Mouse (Mus musculus) liver, adult (tissue): ENCODE data around the gene Snap23.

Source experiments
- GATA4 ChIP-seq: IDR thresholded peaks from 2 replicates; pipeline ENCODE4 v1.6.1; 2014; ENCODE audit warnings: mild to moderate bottlenecking, low read length; ENCODE audit not compliant: insufficient replicate concordance

The Snap23 gene

GRCm38 (mm10) chr2:120575978-120576377 is 8.5 kb downstream of the Snap23 start:
- TF ChIP-seq GATA4, result peak; percentile 40; the same call in 1 of the 2 replicates

DNA sequence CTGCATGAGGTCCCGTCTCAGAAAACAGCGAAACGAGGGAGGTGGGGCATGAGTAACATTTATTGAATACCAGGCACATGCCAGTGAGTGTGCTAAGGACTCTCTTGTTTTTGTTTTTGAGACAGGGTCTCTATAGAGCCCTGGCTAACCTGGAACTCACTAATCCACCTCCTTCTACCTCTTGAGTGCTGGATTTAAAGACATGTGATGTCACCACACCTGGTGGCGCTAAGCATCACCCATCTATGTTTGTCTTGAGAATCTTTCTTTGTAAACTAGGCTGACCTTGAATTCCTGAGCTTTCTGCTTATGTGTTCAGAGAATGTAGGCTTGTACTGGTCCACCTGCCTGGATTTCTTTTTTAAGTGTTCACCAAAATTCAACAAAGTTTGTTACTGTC is 10.3 kb downstream of the Snap23 start:
- no peak for TF ChIP-seq GATA4

DNA sequence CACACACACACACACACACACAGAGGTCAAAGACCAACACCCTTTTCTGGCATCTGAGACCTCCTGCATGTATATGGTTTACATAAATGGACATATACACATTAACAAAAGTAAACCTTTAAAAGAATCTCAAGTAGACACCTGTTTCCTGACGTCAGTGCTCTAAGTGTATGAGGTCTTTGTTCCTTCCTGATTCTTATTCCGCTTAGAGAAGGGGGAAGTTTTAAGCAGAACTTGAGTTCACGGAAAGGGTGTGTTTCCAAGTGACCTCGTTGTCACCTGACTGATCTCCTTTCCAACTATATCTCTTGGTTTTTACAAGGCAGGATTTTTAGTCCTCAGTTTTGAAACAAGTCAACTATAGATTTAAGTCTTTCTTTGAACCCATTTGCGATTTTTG is 10.8 kb downstream of the Snap23 start:
- no peak for TF ChIP-seq GATA4

DNA sequence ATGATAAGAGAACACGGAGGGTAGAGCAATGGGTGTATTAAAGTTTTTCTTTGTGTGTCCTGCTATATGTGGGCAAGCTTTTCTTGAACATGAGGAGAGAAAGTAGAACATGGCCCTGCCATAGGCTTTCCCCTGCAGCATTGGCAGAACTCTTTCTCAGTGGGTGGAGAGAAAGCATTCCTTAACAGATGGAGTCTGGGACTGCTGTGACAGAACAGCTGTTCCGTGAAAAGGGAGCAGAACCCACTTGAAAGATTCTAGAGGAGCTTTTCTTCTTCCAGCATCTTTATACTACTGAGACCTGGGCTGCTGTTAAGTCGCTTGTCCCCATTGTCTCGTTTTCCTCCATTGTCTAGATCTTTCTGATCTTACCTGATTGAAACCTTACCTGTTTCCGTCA is 22.3 kb downstream of the Snap23 start:
- TF ChIP-seq GATA4, result no peak

DNA sequence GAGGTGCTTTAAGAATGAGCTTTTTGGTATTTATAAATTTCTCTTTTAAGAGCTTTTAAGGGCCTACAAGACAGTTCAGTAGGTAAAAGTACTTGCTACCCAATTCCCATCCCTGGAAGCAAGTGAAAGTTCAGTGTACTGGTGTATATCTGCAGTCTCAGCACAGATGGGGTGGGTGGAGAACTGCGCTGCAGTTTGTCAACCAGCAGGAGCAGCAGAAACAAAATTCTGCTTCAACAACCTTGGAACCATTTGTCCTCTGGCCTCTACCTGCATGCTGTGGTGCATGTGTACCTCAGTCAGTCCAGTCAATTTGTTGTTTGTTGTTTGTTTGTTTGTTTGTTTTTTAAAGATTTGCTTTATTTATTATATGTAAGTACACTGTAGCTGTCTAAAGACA is 24.8 kb downstream of the Snap23 start:
- no peak for TF ChIP-seq GATA4

DNA sequence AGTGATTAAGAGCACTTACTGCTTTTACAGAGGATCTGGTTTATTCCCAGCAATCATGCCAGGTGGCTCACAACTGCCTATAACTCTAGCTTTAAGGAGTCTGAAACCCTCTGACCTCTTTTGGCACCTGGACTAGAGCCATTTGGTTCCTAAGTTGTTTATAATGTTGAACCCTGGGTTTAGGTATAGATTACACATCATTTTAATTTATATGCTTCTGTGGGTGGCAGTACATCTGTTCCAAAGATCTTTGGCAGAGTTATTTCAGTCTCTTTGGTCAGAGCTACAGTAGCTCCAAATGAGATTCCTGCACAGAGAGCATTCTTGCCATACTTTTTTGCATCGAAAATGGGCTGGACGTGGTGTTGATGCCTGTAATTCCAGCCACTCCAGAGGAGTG is 30.3 kb downstream of the Snap23 start:
- TF ChIP-seq GATA4, result no peak

DNA sequence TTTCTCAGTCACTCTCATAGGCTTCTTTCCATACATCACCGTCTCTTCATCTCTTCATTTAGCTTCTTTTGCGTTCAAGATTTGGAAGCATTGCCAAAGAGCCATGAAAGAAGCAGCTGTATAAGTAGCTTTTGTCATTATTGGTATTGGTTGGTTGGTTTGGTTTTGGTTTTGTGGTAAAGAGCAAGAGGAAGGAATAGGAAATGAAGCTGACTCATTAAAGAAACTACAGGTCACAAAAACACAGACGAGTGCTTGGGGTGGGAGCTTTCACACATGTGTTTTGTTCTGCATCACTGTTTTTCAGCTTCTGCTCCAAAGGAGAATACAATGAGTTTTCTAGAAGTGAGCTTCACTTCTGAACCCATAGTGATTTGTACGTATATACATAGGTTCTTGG is 32.0 kb downstream of the Snap23 start:
- no peak for TF ChIP-seq GATA4

DNA sequence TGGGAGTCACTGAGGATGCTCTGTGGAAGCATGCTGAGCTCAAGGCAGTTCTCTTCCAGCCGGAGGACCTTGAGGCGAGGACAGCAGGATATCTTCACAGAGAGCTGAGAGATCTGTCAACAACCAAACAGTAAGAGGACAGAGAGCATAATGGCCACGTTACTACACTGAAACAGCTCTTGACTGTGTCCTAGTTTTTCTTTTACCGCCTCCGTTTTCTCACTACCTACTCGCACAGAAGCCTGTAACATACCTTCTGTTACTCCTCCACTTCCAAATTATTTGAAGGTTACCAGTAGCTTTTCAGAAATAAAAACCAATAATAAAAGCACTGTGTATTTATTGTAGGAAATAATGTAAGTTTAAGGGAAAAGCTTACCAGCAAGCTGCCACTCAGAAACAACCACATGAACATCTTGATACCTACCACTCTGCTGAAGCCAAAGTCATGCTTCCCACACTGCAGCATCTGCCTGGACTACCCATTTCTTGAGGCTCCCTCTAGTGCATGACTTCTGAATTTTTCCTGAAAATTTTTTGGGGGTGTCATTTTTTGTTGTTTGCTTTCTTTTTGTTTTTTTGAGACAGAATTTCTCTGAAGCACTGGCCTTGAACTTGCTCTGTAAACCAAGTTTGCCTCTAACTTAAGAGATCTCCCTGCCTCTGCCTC is 38.7 kb downstream of the Snap23 start:
- no peak for TF ChIP-seq GATA4

DNA sequence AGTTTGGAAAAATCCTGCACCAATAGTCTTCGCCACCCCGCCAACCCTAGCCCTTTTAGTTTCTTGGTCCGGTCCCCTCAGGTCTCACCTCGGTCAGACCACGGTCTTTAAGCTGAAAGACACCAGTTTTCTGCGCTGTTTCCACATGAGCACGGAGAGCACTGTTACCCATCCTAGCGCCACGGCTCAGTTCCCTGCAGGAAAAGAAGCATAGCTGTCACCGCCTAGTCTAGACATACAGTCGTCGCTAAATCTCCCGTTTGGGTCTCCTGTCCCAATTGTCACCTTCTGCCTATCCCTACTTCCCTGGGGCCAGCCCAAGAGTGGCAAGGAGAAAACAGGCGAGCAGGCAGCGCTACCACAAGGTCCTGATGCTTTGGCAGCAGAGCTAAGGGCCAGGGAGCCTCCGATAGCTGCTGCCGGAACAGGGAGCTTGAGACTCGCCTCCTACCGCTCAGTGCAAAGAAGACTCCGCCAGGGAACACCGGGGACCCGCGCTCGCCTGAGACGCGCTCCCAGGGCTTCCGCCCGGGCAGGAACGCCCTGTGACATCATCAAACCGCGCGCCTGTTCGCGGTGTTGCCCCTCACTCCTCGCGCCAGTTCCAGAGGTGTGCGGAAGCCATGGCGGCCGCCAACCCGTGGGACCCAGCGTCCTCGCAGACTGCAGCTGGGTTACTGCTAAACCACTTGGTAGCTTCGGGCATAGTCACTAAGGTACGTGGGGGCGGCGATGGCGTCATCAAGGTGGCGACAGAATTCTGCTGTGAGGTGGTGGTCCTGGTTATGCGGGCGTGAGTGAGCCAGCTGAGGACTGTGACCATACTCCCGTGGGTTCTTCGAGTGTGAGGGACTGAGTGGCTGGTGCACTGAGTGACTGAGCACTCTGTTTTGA is 41.6 kb downstream of the Snap23 start, which contains the start of the genes Haus2 and Lrrc57:
TSS of gene Haus2 (plus strand) at position 554 of the 894 bp plus-strand sequence.
TSS of gene Lrrc57 (minus strand) at position 691 of the 894 bp plus-strand sequence.
- TF ChIP-seq GATA4, result peak; percentile 26; the same call in 1 of the 2 replicates

DNA sequence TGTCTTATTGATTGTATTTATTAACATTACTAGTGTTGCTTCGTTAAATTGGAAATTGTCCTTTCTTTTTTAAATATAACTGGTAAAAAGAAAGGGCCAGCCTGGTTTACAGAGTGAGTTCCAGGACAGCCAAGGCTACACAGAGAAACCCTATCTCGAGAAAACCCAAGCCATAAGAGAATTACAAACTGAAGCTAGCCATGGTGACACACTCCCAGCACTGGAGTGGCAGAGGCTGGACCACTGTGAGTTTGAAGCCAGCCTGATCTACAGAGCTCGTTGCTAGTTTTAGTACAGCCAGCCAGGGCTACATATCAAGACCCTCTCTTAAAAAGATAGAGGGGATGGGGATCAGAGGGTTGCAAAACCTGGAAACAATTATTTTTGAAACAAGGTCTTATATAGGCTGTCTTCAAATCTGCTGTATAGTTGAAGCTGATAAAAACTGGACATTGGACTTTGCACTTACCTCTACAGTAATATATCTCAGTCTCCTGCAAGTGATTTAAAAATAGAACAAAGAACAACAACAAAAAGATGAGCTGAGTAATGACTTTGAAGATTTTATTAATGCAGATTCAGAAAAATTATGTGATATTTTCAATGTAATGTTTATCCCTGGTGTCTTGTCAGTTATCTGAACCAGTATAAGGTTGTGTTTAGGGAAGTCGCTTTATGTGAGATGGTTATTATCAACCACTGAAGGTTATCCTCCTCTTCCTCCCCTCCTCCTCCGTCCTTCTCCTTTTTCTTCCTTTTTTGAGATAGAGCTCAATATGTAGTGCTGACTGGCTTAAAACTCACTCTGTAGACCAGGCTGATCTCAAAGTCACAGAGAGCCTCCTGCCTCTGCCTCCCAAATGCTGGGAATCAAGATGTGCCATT is 49.0 kb downstream of the Snap23 start:
- no peak for TF ChIP-seq GATA4

GRCm38 (mm10) chr2:120619538-120619937 is 52.1 kb downstream of the Snap23 start:
- no peak for TF ChIP-seq GATA4

GRCm38 (mm10) chr2:120622920-120623319 is 55.4 kb downstream of the Snap23 start:
- no peak for TF ChIP-seq GATA4

GRCm38 (mm10) chr2:120628076-120628865 is 60.8 kb downstream of the Snap23 start:
- TF ChIP-seq GATA4, result no peak

DNA sequence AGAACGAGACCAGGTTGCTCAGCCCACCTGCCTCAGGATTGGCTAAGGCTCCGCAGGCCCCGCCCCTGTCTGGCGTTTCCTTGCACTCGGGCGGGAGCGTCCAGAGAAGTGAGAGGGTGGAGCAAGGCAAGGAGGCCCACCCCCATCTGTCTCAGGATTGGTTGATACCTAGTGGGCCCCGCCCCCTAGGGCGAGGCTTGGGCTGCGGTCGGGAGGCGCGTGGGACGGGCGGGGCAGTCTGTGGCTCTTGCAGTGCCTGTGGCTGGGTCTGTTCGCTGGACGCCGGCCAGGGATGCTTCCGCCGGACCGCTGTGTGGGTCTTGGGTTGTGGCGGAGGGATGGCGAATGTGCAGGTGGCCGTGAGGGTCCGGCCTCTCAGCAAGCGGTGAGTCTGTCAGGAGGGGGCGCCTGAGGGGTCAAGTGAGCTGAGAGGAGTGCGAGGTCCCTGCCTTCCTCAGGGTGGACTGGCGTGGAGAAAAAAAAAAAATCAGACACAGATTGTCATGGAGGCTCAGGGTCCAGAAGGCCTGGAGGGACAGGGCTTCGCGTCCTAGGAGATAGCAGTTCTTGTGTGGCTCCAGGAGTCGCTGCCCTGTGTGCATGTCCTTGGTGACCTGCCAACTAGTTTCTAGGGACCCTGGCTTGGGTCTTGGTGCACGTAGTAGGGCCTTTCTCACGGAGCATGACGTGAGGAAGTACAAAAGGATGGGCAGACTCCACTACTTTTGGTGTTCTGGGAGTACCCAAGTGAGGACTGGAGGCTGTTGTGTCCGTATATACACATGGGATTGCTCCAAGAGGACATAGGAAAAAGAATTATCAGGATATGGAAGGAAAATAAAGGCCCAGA is 61.6 kb downstream of the Snap23 start, which contains the start of gene Stard9:
TSS of gene Stard9 (plus strand) at position 236 of the 850 bp plus-strand sequence.
- peak; percentile 18; the same call in 1 of the 2 replicates for TF ChIP-seq GATA4

DNA sequence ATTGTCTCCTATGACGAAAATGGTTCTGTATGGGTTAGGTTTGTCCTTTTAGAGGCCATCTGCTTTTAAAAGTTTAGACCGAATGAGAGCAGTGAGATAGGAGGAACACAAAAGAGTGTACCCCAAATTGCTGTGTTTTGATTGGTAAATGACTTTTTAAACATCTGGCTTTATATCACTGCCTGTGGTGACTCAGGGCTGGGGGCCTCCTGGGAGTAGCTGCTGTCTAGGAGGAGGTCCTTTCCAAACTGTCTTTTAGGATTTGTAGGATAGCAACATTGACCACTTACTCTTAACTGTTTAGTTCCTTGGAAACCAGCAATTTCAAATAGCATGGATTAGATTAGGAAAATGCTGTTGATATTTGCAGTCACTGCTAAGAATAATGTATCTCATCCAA is 62.8 kb downstream of the Snap23 start:
- TF ChIP-seq GATA4, result no peak
